Mouse (Mus musculus) gastrocnemius, postnatal 14 days (tissue): ENCODE results near the gene Chga. TPM values are rescaled to one million over a fixed set of nuclear protein-coding genes. Genes with fewer than 3 reads are reported as not detected.

Source experiments
- DNase-seq: peaks from one replicate; pipeline ENCODE4 v3.0.0; 2021; ENCODE audit warnings: mixed read lengths
- intact Hi-C: fragments of 180-260 bp; cut with DNase I; formaldehyde crosslinking; loops from one replicate; pipeline ENCODE4 v1.15.1; 2025; ENCODE audit warnings: low total_unique reads
- long read RNA-seq, 2 experiments: library from polyadenylated mRNA; stranded (forward); transcript quantifications; one replicate each; pipeline ENCODE4 v2.0.0; 2021
- total RNA-seq, 2 experiments: library from RNA; stranded (reverse); gene quantifications; 2 replicates each; pipeline ENCODE4 v1.2.3; 2021

Chga gene
- not detected for total RNA-seq
- long read RNA-seq, experiment 1: 0 reads
- long read RNA-seq, experiment 2: 0 reads

- DNase-seq: peak; percentile 75
- intact Hi-C loops: no loop called here
These were observed at the start of gene Chga for GRCm38 (mm10) chr12:102554721-102555516. TSS of gene Chga (plus strand) at chr12:102554969.

- DNase-seq: no peak
- intact Hi-C loops: no loop called here
These were observed 49.5 kb upstream of the Chga start for GRCm38 (mm10) chr12:102505131-102505713.

DNA sequence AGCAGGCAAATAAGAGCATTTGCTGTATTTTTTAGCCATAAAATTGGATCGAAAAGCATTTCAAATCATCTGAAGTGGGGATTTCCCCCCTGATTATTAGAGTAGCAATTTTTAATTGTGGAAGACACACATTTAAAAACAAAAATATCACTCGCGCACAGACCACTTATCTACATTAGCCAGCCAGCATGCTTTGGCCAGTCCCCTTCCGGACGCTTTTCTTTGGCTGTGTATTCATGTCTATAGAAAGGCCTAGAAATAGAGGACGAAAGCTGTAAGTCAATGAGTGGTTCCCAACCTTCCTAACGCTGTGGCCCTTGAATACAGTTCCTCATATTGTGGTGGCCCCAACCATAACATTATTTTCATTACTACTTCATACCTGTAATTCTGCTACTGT, 48.8 kb upstream of the Chga start:
- intact Hi-C loops: no loop called here

DNA sequence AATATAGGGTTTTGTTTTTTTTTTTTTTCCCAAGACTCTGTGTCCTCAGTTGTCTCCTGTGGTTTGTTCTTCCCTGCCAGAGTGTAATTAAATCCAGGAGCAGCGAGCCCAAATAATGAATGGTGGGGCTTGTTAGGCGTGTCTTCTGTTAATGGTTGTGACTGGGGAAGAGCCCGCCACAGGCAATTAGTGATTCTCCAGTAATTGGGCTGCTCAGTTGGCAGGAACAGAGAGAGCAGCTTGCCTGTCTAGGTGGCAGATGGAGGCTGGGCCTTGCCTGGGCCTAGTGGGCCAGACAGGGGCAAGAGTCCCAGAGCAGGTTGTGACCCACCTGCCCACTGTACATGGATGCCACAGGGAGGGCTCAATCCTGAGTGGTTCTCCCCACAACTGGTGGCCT, 43.4 kb upstream of the Chga start:
- DNase-seq: no peak
- intact Hi-C loops: no loop called here

More for the DNA sequence above, 48.8 kb upstream of the Chga start:
- DNase-seq: no peak

DNA sequence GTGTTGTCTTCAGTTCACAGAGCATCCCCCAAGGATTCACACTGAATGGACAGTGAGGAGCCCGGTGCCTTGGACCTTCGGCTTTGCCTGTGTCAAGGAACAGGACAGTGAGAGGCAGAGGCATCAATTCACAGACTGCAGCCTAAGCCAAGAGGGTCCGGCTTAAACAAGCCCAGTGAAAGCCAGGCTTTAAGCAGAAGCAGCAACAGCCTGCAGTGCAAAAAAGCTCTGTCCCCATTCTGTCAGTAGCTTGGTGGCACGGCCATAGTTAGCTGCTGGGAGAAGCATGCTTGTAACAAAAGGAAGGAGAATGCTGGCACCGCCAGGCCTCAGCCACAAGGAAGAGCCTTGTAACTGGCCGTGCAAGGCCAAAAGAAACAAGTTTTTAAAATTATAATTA, 40.6 kb upstream of the Chga start:
- DNase-seq: no peak
- intact Hi-C loops: no loop called here

GRCm38 (mm10) chr12:102514751-102515150, 40.0 kb upstream of the Chga start:
- intact Hi-C loops: no loop called here
- DNase-seq: no peak

- intact Hi-C loops: no loop called here
- no peak for DNase-seq
These were observed 38.6 kb upstream of the Chga start for GRCm38 (mm10) chr12:102516151-102516550.

DNA sequence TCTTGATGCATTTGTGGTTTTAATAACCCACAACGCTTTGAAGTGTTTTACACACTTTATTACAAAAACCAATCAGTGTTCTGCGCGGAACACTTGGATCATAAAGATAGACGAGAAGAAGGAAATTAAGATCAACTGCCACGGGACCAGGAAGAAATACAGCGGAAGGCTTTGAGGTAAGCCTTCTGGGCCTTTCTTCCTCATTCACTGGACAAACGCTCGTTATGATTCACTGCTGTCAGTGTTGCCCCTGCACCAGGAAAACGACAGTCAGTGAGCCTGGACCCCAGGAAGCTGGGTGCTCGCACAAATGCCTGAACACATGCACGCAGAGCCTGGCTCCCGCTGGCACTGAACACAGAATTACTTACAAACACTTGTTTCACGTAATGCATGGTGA, 37.1 kb upstream of the Chga start:
- no peak for DNase-seq
- intact Hi-C loops: no loop called here

- intact Hi-C loops: no loop called here
- DNase-seq: no peak
These were observed 34.6 kb upstream of the Chga start for GRCm38 (mm10) chr12:102519929-102520720.

- peak; percentile 9 for DNase-seq
- intact Hi-C loops: no loop called here
These were observed 32.9 kb upstream of the Chga start for GRCm38 (mm10) chr12:102521777-102522319.

DNA sequence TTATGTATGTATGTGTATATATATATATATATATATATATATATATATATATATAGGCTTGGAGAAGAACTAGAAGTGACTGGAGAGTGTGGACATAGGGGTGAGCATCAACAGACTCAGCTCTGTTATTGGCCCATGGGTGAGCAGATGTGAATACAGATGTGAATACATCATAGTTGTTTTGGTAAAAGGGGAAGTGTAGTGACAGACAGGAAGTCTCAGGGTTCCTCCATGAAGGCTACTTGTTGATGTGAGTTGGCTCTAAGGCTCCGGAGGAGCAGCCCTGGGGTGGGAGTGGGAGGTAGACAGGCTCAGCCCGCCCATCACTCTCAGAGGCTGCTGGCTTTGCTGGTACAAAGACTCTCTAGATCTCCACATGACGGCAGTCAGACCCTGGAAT, 30.6 kb upstream of the Chga start:
- intact Hi-C loops: no loop called here

GRCm38 (mm10) chr12:102524760-102525159, 30.0 kb upstream of the Chga start:
- intact Hi-C loops: no loop called here
- peak; percentile 54 for DNase-seq

More for the DNA sequence above, 30.6 kb upstream of the Chga start:
- no peak for DNase-seq

GRCm38 (mm10) chr12:102527989-102528388, 26.8 kb upstream of the Chga start:
- DNase-seq: no peak
- intact Hi-C loops: no loop called here

GRCm38 (mm10) chr12:102535796-102536195, 19.0 kb upstream of the Chga start:
- intact Hi-C loops: no loop called here
- no peak for DNase-seq

- intact Hi-C loops: no loop called here
- DNase-seq: no peak
These were observed 14.5 kb upstream of the Chga start for GRCm38 (mm10) chr12:102540278-102540677.

GRCm38 (mm10) chr12:102541168-102541567, 13.6 kb upstream of the Chga start:
- intact Hi-C loops: no loop called here
- DNase-seq: no peak

DNA sequence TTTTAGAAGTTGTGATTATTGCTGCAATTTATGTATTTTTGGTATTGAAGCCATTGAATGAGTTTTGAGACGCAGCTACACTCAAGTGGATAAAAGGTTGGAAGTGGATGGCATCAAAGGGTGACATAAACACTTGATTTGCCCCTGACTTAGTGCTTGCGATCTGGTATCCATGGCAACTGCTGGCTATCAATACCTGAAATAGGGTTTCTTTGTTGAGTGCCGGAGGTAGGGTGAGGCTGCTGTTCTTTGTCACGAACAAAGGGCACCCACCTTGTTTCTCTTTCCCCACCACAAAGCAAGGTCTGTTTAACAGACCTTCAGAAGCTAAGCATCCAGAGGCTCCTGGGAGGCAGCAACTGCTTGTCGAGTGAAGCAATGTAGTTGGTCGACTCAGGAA, 9.6 kb upstream of the Chga start:
- intact Hi-C loops: no loop called here
- DNase-seq: no peak

GRCm38 (mm10) chr12:102550529-102550928, 4.2 kb upstream of the Chga start:
- peak; percentile 73 for DNase-seq
- intact Hi-C loops: no loop called here

DNA sequence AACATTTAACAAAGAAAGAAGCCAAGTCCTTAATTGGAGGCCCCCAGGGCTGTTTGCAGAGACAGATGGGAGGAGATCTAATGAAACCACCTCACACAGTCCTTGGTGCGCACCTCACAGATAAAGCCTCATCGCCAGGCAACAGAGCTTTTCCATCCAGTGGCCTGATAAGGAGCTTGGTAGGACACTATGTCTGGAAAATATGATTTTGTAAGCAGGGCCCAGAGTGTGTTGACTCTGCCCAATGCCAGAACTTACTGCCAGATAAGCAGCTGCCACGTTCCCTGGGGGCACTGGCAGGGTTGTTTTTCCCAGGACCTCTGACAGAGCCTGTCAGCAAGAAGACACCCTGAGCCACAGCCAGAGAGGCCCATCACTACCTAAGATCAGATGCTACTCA, 3.6 kb upstream of the Chga start:
- intact Hi-C loops: no loop called here
- DNase-seq: no peak

DNA sequence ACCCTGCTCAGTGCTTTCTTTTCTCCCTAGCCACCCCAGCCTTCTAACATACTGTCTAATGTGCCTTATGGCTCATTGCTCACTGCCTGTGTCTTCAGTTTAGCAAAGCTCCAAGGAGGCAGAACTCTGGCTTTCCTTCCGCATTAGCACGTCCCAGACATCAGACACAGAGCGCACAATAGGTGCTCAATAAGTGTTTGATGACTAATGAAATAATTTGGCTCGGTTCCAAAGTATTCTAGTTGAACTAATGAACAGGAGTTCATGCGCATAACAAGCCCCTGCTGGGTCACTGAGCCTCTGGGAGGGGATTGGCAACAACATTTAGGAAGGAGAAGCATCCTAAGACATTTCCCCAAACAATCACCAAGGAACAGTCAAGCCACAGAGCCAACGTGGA, 2.8 kb upstream of the Chga start:
- DNase-seq: no peak
- intact Hi-C loops: no loop called here
